Comparison of ENCODE assay signal across 22 mouse cellular contexts in the genomic region with DNA sequence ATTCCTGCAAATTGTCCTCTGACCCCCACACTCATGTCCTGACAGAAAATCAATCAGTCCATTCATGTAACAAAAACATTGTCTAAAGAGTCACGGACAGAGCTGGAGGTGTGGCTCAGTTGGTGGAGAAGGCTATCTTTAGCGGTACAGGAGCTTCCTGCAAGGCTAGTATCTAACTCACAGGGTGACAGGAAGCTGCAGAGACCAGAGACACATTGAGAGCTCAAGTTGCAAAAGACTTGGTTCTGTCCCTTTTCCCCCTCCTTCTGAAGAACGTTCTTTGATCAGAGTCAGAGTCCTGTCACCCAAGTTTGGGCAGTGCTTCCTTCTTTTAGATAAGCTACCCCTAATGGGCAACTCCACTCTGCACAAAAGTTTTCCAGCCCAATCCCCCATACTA. TPM values are rescaled to one million over a fixed set of nuclear protein-coding genes. Genes with fewer than 3 reads are reported as not detected.
DNase-seq lines count a peak whose midpoint lies in the region; ATAC-seq and TF ChIP-seq lines count a peak whose summit lies in the region.
"Had no signal": no experiment of that assay in that cellular context is flagged by ENCODE, and none has a peak within 500 bp of the region (broad histone marks: within the 10 kb centered on the region; RNA-seq: fewer than 3 reads in every experiment).

No protein-coding gene starts in this region.

- H3K4me1 ChIP-seq in megakaryocyte, embryonic 14.5 days: peaks cover 66% of the 10 kb centered on the region
- peaks cover 27% of the 10 kb centered on the region for H3K4me1 ChIP-seq in small intestine, adult 2 months (ENCODE audit: control insufficient read depth, insufficient read depth, insufficient read length, low read length)

- peak; percentile 56 for ATAC-seq in common myeloid progenitor, adult 5-6 weeks (replicated peaks; ENCODE audit: low read depth, poor library complexity, severe bottlenecking)
- ATAC-seq: forebrain, embryonic 15.5 days had no signal

- DNase-seq in MEL-GATA-1-ER (ENCODE audit: extremely low read depth, low read depth): peak; percentile 78
- no peak for DNase-seq in lung, adult 18-20 months
- DNase-seq in thymus, postnatal 25 days: no peak
- DNase-seq in adrenal gland, adult 18-20 months (ENCODE audit: low spot score in 2 of 2): no peak
- DNase-seq: adrenal gland, postnatal 14 days; cerebellum, adult 2 months; cerebellum, postnatal 14 days; gastrocnemius, postnatal 14 days; heart, postnatal 36 days; kidney, adult 18-20 months had no signal

- H3K27me3 ChIP-seq in megakaryocyte, embryonic 14.5 days (replicated peaks): no peaks in the 10 kb centered on the region
- no peaks in the 10 kb centered on the region for H3K27me3 ChIP-seq in small intestine, adult 2 months (ENCODE audit: control insufficient read depth, insufficient read depth, low read length)
- H3K27me3 ChIP-seq: embryonic facial prominence, embryonic 12.5 days; forebrain, embryonic 15.5 days; hindbrain, embryonic 15.5 days had no signal

- H3K27ac ChIP-seq in small intestine, adult 2 months (ENCODE audit: insufficient read depth, low read depth, low read length): peak overlapping the region; percentile 63
- H3K27ac ChIP-seq: embryonic facial prominence, embryonic 12.5 days; forebrain, embryonic 15.5 days; heart, embryonic 13.5 days; hindbrain, embryonic 15.5 days had no signal

- 0 out of 2 replicates have a peak, but pooled peaks cover 3% of the 10 kb centered on the region for H3K9me3 ChIP-seq in megakaryocyte, embryonic 14.5 days
- H3K9me3 ChIP-seq: embryonic facial prominence, embryonic 12.5 days; forebrain, embryonic 15.5 days; heart, embryonic 13.5 days; hindbrain, embryonic 15.5 days had no signal

- H3K36me3 ChIP-seq in megakaryocyte, embryonic 14.5 days (replicated peaks; ENCODE audit: low read length): no peaks in the 10 kb centered on the region
- H3K36me3 ChIP-seq in small intestine, adult 2 months (ENCODE audit: control insufficient read depth, insufficient read depth, low read length): no peaks in the 10 kb centered on the region
- H3K36me3 ChIP-seq: embryonic facial prominence, embryonic 12.5 days; forebrain, embryonic 15.5 days; heart, embryonic 13.5 days; hindbrain, embryonic 15.5 days had no signal

- TF ChIP-seq CTCF in small intestine, adult 2 months (IDR thresholded peaks at IDR 0.05; ENCODE audit: extremely low read depth, insufficient read length, insufficient replicate concordance, low read depth, low read length): no peak

- H3K4me3 ChIP-seq in megakaryocyte, embryonic 14.5 days (replicated peaks): peak overlapping the region; percentile 34
- no peak overlapping the region for H3K4me3 ChIP-seq in small intestine, adult 2 months (ENCODE audit: low read depth, low read length)
- H3K4me3 ChIP-seq: embryonic facial prominence, embryonic 12.5 days; forebrain, embryonic 15.5 days; heart, embryonic 13.5 days; hindbrain, embryonic 15.5 days had no signal

- TF ChIP-seq POLR2A in small intestine, adult 2 months (IDR thresholded peaks at IDR 0.05; ENCODE audit: low read depth, low read length): no peak

- WGBS in small intestine, adult 2 months: 6% methylated on average over 3 of the region's 3 CpGs

RNA-seq across cellular contexts. Expression of a gene that starts 3.4 kb away (rescaled TPM):
- 17.4 and 29.7 TPM in 2 replicates for total RNA-seq in common myeloid progenitor, adult 5-6 weeks (2017)
- polyA plus RNA-seq in megakaryocyte, embryonic 14.5 days (2012; ENCODE audit: insufficient read depth, low replicate concordance): 15.3 and 16.3 TPM in 2 replicates
- polyA plus RNA-seq in small intestine, adult 2 months (2012; rRNA removed): 34.3 and 66.1 TPM in 2 replicates
- total RNA-seq in adrenal gland, adult 18-20 months (2021): 10 to 100 TPM; 21.6 to 24.5 TPM

RNA-seq across cellular contexts. Expression of a gene that starts 38.8 kb away (rescaled TPM):
- total RNA-seq in common myeloid progenitor, adult 5-6 weeks (2017): not detected in 2 replicates
- polyA plus RNA-seq in megakaryocyte, embryonic 14.5 days (2012; ENCODE audit: insufficient read depth, low replicate concordance): not detected in 2 replicates
- polyA plus RNA-seq in small intestine, adult 2 months (2012; rRNA removed): not detected in 2 replicates
- total RNA-seq in adrenal gland, adult 18-20 months (2021): not detected
- total RNA-seq: adrenal gland, postnatal 14 days; gastrocnemius, adult 18-20 months; heart, adult 8-10 months; heart, postnatal 36 days had no signal
- polyA plus RNA-seq: C2C12; cerebellum, adult 2 months; gonadal fat pad, adult 2 months; heart, postnatal 0 days had no signal

RNA-seq across cellular contexts. Expression of a gene that starts 42.0 kb away (rescaled TPM):
- total RNA-seq in common myeloid progenitor, adult 5-6 weeks (2017): 34.9 and 47.0 TPM in 2 replicates
- 55.8 and 62.9 TPM in 2 replicates for polyA plus RNA-seq in megakaryocyte, embryonic 14.5 days (2012; ENCODE audit: insufficient read depth, low replicate concordance)
- polyA plus RNA-seq in small intestine, adult 2 months (2012; rRNA removed): 103 and 171 TPM in 2 replicates
- 10 to 100 TPM; 30.7 to 50.1 TPM for total RNA-seq in adrenal gland, adult 18-20 months (2021)

RNA-seq across cellular contexts. Expression of a gene that starts 58.4 kb away (rescaled TPM):
- total RNA-seq in common myeloid progenitor, adult 5-6 weeks (2017): not detected in 2 replicates
- polyA plus RNA-seq in megakaryocyte, embryonic 14.5 days (2012; ENCODE audit: insufficient read depth, low replicate concordance): not detected in 2 replicates
- polyA plus RNA-seq in small intestine, adult 2 months (2012; rRNA removed): 0.34 and 0.35 TPM in 2 replicates
- total RNA-seq in adrenal gland, adult 18-20 months (2021): 1 to 10 TPM; 4.8 to 5.0 TPM
